Mouse (Mus musculus) embryonic fibroblast, embryonic 13.5 days (primary cell): ENCODE results near the gene Sh2b1. TPM values are rescaled to one million over a fixed set of nuclear protein-coding genes. Genes with fewer than 3 reads are reported as not detected.
A peak's percentile ranks its signal among the peaks of the same experiment; 100 is the strongest.

Source experiments
- H3K27ac ChIP-seq: 2 replicates; pipeline ENCODE4 v1.5.1; 2012; ENCODE audit warnings: low read length, control low read depth, inconsistent platforms; ENCODE audit not compliant: insufficient read depth
- H3K4me1 ChIP-seq: 2 replicates; pipeline ENCODE4 v1.6.1; 2011; ENCODE audit warnings: low read length; ENCODE audit not compliant: control insufficient read depth, insufficient read depth
- H3K4me3 ChIP-seq: 2 replicates; pipeline ENCODE4 v1.5.1; 2011; ENCODE audit warnings: mild to moderate bottlenecking, control low read depth, low read length; ENCODE audit not compliant: insufficient read depth
- CTCF ChIP-seq: IDR thresholded peaks from 2 replicates; pipeline ENCODE4 v1.5.1; 2011; ENCODE audit warnings: mild to moderate bottlenecking, control low read depth, low read length, moderate library complexity, borderline replicate concordance; ENCODE audit not compliant: insufficient read depth
- POLR2A ChIP-seq: IDR thresholded peaks from 2 replicates; pipeline ENCODE4 v1.6.1; 2011; ENCODE audit warnings: low read depth, mild to moderate bottlenecking, control low read depth, low read length, moderate library complexity
- polyA plus RNA-seq: library from polyadenylated mRNA; stranded (reverse); fragments of >200 nt; gene quantifications from 2 replicates; pipeline ENCODE4 v1.2.4, GENCODE M21; 2011; ENCODE audit warnings: low read depth; ENCODE audit not compliant: missing spikeins, insufficient read length

The Sh2b1 gene
- 27.7 and 31.3 TPM in 2 replicates for polyA plus RNA-seq

DNA sequence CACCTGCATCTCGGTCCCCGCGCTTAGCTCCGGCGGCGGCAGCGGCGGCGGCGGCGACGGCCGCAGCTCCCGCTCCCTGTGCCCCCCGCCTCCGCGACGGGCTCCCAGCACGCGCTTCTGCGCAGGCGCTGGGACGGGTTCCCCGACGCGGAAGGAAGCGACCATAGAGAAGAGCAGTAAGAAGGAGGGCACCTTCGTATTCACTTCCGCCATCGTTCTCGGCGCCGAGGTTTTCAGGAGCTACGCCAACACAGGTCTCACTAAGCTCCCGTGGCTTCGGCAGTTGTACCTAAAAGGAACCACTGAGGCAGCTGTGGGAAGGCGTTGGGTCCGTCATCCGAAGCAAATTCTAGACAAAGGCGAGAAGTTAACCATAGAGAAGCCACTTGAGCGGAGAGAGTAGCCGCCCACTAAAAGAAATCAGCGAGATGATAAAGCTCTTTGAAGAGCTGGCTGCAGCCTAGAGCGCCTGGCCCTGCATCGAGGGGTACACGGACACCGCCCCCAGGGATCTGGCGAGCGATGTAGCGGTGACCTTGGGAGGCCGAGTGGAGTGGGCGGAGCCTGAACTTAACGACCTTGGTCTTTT, at the start of gene Sh2b1:
Gene Sh2b1, minus strand, starts transcription at position 432 of the 589 bp plus-strand sequence.
- Histone ChIP-seq H3K27ac (peak within 1 kb of the TSS; percentile 76), H3K4me1 (peaks cover 2% of the 10 kb centered on the region; the same call in 1 of the 2 replicates), H3K4me3 (peak within 1 kb of the TSS; percentile 73)
- TF ChIP-seq CTCF (peak; percentile 38; the same call in 1 of the 2 replicates), POLR2A (peak; percentile 71)

DNA sequence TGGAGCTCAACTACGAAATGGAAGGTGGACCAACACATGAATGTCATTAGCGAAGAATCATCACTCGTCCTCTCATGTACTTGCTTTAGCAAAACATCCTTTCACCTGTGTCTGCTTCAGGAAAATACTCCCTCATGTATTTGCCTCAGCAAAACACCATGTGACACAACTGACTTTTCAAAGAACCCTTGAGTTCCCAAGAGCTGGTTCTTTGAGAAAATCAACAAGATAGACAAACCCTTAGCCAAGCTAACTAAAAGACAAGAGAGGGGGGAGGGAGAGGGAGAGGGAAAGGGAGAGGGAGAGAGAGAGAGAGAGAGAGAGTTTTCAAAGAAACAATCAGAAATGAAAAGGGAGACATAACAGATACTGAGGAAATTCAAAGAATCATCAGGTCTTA, 48.1 kb upstream of the Sh2b1 start:
- Histone ChIP-seq H3K27ac (no peak overlapping the region), H3K4me1 (no peaks in the 10 kb centered on the region), H3K4me3 (no peak overlapping the region)
- TF ChIP-seq POLR2A (no peak), CTCF (no peak)

DNA sequence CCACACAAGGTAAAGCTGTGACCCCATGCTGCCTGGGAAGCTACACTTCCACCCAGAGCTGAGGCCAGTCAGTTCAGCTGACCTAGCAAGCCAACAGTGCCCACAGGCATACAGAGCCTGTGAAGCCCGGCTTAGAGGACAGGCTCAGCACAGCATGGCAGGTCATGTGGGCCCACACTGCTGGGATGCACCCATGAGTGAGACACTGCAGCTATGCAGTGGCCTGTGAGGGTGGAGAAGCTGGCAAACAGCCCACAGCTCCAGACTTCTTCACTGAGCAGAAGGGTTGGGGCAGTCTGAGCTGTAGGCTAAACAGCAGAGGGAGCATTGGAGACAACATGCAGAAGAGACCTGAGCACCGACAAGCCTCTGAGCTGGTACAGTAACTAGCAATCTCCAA, 44.3 kb upstream of the Sh2b1 start:
- Histone ChIP-seq H3K4me3 (no peak overlapping the region), H3K4me1 (no peaks in the 10 kb centered on the region), H3K27ac (no peak overlapping the region)
- TF ChIP-seq CTCF (no peak), POLR2A (no peak)

DNA sequence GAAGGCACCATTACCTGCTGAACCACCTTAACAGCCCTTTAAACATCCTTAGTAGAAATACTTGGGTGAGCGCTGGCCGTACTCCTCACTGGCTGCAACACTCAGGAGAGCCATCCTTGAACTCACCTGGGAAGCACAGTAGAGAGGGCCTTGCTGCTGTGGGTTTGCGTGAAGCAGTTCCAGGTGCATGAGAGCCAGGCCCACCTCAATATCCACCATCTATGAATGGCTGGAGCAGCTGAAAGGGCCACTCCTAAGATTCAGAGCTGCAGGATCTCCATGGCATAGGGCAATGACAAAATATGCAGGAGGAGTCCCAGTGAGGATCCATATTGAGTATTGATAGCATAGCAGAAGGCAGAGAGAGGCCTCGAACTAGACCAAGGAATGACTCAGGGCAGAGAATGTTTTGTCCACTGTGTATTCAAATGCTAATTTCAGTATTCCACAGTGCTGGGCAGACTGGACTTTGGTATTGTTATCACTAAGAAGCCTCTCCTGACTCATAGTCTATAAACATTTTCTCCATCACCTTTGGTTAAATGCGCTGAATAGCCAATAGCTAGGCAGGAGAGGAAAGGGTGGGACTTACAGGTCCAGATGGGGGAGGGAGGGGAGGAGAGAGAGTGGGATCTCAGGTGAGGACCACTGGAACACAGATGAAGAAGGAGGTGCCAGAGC, 43.2 kb upstream of the Sh2b1 start:
- no peak for TF ChIP-seq CTCF
- TF ChIP-seq POLR2A: no peak
- no peak overlapping the region for H3K4me3 ChIP-seq
- no peak overlapping the region for H3K27ac ChIP-seq
- H3K4me1 ChIP-seq: no peaks in the 10 kb centered on the region

DNA sequence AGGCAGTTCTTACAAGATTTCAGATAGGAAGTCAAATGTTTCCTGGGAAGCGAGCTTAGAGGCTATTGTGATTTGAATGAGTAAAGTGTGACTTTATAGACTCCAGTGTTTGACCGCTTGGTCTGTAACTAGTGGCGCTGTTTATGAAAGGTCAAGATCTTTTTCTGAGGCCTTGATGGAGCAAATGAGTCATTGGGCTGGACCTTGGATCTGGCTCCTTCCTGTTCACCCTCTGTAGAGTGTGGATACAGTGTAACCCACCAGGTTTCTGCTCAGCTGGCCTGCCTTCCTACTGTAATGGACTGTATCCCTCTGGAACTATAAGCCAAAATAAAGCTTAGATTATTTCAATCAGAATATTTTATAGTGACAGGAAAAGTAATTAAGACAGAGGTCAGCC, 36.1 kb upstream of the Sh2b1 start:
- no peaks in the 10 kb centered on the region; the same call in 1 of the 2 replicates for H3K4me1 ChIP-seq
- H3K4me3 ChIP-seq: no peak overlapping the region
- TF ChIP-seq POLR2A (no peak), CTCF (no peak)
- no peak overlapping the region for H3K27ac ChIP-seq

DNA sequence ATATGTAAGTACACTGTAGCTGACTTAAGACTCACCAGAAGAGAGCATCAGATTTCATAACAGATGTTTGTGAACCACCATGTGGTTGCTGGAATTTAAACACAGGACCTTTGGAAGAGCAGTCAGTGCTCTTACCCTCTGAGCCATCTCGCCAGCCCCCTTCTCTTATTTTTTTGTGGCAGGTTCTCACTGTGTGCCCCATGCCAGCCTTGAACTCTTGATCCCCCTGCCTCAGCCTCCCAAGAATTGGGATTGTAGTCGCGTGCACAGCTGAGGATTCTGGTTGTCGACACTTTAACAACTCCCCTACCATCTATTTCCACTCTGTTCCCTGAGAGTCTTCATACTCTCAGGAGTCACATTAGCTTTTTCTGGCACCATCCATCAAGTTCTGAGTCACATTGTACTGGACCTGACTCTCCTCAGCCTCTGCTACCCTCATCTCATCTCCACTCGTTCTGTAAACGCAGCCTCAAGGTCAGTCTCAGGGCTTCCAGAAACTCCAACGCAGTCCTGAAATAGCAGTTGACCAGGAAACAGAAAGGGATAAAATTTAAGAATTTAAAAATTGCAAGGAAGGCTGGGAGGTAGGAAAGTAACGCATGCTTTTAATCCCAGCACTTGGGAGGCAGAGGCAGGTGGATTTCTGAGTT, 32.0 kb upstream of the Sh2b1 start:
- no peak overlapping the region for H3K4me3 ChIP-seq
- H3K4me1 ChIP-seq: no peaks in the 10 kb centered on the region; the same call in 1 of the 2 replicates
- H3K27ac ChIP-seq: no peak overlapping the region
- TF ChIP-seq CTCF: no peak
- no peak for TF ChIP-seq POLR2A

DNA sequence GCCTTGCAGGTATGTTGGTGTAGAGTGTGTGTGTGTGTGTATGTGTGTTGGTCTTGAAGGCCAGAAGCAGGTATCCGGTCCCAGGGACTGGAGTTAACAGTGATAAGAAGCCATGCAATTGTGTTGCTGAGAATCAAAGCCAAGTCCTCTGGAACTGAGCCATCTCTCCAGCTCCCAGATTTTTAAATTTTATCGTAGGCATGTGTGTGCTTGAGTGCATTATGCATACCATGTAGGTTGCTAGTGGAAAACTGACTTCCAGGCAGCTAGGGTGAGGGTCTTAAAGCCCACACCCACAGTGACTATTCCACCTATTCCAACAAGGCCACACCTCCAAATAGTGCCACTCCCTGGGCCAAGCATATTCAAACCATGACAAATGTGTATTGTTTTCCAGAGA, 29.7 kb upstream of the Sh2b1 start:
- Histone ChIP-seq H3K4me3 (no peak overlapping the region), H3K27ac (no peak overlapping the region), H3K4me1 (no peaks in the 10 kb centered on the region; the same call in 1 of the 2 replicates)
- TF ChIP-seq POLR2A (no peak), CTCF (no peak)

DNA sequence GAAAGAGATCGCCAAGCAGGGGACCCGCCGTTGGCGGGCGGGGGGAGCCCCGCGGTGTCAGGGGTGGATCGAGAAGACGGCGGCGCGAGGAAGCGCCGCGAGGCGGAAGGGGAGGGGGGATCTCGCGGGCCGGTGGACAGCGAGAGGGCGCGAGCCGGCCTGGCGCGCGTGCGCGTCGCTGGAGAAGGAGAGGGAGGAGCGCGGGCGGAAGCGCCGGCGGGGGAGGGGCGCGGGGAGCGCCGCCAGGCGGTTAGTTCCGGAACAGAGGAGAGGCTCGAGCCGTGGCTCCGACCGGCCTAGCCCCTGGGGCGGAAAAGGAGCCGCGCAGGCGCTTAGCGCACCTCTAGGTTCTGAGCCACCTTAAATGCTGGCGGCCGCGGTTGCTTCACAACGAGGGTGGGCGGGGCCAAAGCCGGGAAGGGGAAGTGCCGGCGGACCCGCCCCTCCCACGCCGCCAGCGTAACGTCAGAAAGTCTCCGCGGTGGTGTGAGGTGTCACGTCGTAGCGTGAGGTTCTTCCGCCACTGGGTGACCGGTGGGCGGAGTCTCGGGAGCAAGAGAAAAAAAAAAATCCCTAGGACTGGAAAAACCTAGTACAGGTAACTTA, 28.2 kb upstream of the Sh2b1 start, which contains the start of gene Atxn2l:
Gene Atxn2l, minus strand, starts transcription at position 165 of the 606 bp plus-strand sequence.
- Histone ChIP-seq H3K4me1 (no peaks in the 10 kb centered on the region; the same call in 1 of the 2 replicates), H3K27ac (peak within 1 kb of the TSS; percentile 98), H3K4me3 (peak within 1 kb of the TSS; percentile 99)
- TF ChIP-seq CTCF: no peak
- TF ChIP-seq POLR2A: peak; percentile 62; the same call in 1 of the 2 replicates

DNA sequence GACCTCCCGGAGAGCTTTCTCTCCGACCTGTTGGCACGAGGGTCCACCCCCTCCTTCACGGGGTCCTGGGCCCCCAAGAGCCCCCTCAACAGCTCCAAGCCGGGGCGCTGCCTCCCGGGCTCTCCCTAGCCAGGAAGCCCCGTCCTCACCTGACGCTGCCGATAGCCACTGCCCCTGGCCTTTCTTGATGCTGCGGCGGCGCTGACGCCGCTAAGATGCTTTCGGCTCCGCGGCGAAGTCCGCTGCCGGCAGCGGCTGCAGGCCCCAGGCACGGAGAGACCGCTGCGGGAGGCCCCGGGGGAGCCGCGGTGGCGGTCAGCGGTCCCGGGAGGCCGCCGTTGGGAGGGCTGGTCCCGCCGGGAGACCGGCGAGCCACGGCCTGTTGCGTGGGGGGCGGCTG, 27.5 kb upstream of the Sh2b1 start:
- TF ChIP-seq CTCF (no peak), POLR2A (no peak)
- peak overlapping the region; percentile 99 for H3K4me3 ChIP-seq
- no peaks in the 10 kb centered on the region; the same call in 1 of the 2 replicates for H3K4me1 ChIP-seq
- peak overlapping the region; percentile 98 for H3K27ac ChIP-seq
